9 mouse cellular contexts compared by ENCODE assay signal in genomic region chr13:53462649-53462970, GRCm38 (mm10). TPM values are rescaled to one million over a fixed set of nuclear protein-coding genes. Genes with fewer than 3 reads are reported as not detected.
DNase-seq lines count a peak whose midpoint lies in the region; ATAC-seq lines count a peak whose summit lies in the region.
"Had no signal": no experiment of that assay in that cellular context is flagged by ENCODE, and none has a peak within 500 bp of the region (broad histone marks: within the 10 kb centered on the region; RNA-seq: fewer than 3 reads in every experiment).

No protein-coding gene starts in this region.

- peak overlapping the region; percentile 27 for H3K4me3 ChIP-seq in lung, embryonic 15.5 days
- H3K4me3 ChIP-seq in forebrain, embryonic 13.5 days, result peak overlapping the region; percentile 25
- H3K4me3 ChIP-seq in limb, embryonic 13.5 days, result peak overlapping the region; percentile 48
- peak overlapping the region; percentile 30 for H3K4me3 ChIP-seq in stomach, embryonic 15.5 days (replicated peaks)

- 1% methylated on average over 15 of the region's 15 CpGs for WGBS in lung, embryonic 15.5 days
- WGBS in forebrain, embryonic 13.5 days, result under 1% methylated on average over 15 of the region's 15 CpGs
- WGBS in limb, embryonic 13.5 days, result under 1% methylated on average over 15 of the region's 15 CpGs
- 2% methylated on average over 15 of the region's 15 CpGs for WGBS in stomach, embryonic 15.5 days

- no peaks in the 10 kb centered on the region for H3K9me3 ChIP-seq in lung, embryonic 15.5 days
- no peaks in the 10 kb centered on the region for H3K9me3 ChIP-seq in forebrain, embryonic 13.5 days (replicated peaks)
- H3K9me3 ChIP-seq in limb, embryonic 13.5 days, result no peaks in the 10 kb centered on the region
- H3K9me3 ChIP-seq in stomach, embryonic 15.5 days, result no peaks in the 10 kb centered on the region

- H3K27ac ChIP-seq in lung, embryonic 15.5 days, result no peak overlapping the region
- no peak overlapping the region for H3K27ac ChIP-seq in forebrain, embryonic 13.5 days
- H3K27ac ChIP-seq in limb, embryonic 13.5 days, result peak overlapping the region; percentile 76; the same call in 1 of the 2 replicates
- no peak overlapping the region for H3K27ac ChIP-seq in stomach, embryonic 15.5 days

- H3K36me3 ChIP-seq in lung, embryonic 15.5 days, result no peaks in the 10 kb centered on the region
- no peaks in the 10 kb centered on the region for H3K36me3 ChIP-seq in forebrain, embryonic 13.5 days (ENCODE audit: poor library complexity, severe bottlenecking)
- H3K36me3 ChIP-seq in limb, embryonic 13.5 days, result no peaks in the 10 kb centered on the region
- H3K36me3 ChIP-seq in stomach, embryonic 15.5 days, result no peaks in the 10 kb centered on the region

- H3K4me1 ChIP-seq in lung, embryonic 15.5 days, result peaks cover 16% of the 10 kb centered on the region
- H3K4me1 ChIP-seq in forebrain, embryonic 13.5 days, result peaks cover 21% of the 10 kb centered on the region
- H3K4me1 ChIP-seq in limb, embryonic 13.5 days, result peaks cover 47% of the 10 kb centered on the region
- peaks cover 7% of the 10 kb centered on the region; the same call in 1 of the 2 replicates for H3K4me1 ChIP-seq in stomach, embryonic 15.5 days

- peaks cover 89% of the 10 kb centered on the region for H3K27me3 ChIP-seq in lung, embryonic 15.5 days
- peaks cover 98% of the 10 kb centered on the region for H3K27me3 ChIP-seq in forebrain, embryonic 13.5 days
- H3K27me3 ChIP-seq in limb, embryonic 13.5 days, result peaks cover 66% of the 10 kb centered on the region
- H3K27me3 ChIP-seq in stomach, embryonic 15.5 days (replicated peaks), result peaks cover 69% of the 10 kb centered on the region

- H3K9ac ChIP-seq in lung, embryonic 15.5 days, result no peak overlapping the region
- H3K9ac ChIP-seq in forebrain, embryonic 13.5 days, result 0 out of 2 replicates have a peak overlapping the region, but pooled peaks have one; percentile 26
- peak overlapping the region; percentile 62 for H3K9ac ChIP-seq in limb, embryonic 13.5 days
- no peak overlapping the region for H3K9ac ChIP-seq in stomach, embryonic 15.5 days

- peak overlapping the region; percentile 51 for H3K4me2 ChIP-seq in lung, embryonic 15.5 days
- peak overlapping the region; percentile 51 for H3K4me2 ChIP-seq in forebrain, embryonic 13.5 days
- H3K4me2 ChIP-seq in limb, embryonic 13.5 days (replicated peaks), result peak overlapping the region; percentile 85
- peak overlapping the region; percentile 56 for H3K4me2 ChIP-seq in stomach, embryonic 15.5 days

- DNase-seq in lung, postnatal 36 days, result no peak
- DNase-seq in layer of hippocampus, postnatal 36 days, result no peak
- DNase-seq in embryo, embryonic 11 days, result no peak
- DNase-seq: cerebellum, adult 11 months had no signal

- ATAC-seq in lung, embryonic 15.5 days (ENCODE audit: borderline replicate concordance, extremely low read depth, low FRiP score, low TSS enrichment), result no peak
- ATAC-seq in forebrain, embryonic 13.5 days, result no peak
- ATAC-seq in limb, embryonic 13.5 days (ENCODE audit: low FRiP score, low read depth), result no peak
- ATAC-seq in stomach, embryonic 15.5 days (ENCODE audit: insufficient read depth, low FRiP score, low read depth), result no peak

RNA-seq across cellular contexts. Expression of gene Msx2, which starts 10.3 kb away (rescaled TPM):
- 0.52 and 0.70 TPM in 2 replicates for polyA plus RNA-seq in lung, embryonic 15.5 days (2015; fragmentation: Nextera tagmentation; extraction: Ambion mirVana)
- polyA plus RNA-seq in forebrain, embryonic 13.5 days (2015; fragmentation: Nextera tagmentation; extraction: Ambion mirVana), result 1.2 and 1.8 TPM in 2 replicates
- polyA plus RNA-seq in limb, embryonic 13.5 days (2015; fragmentation: Nextera tagmentation; extraction: Ambion mirVana), result 35.7 and 46.1 TPM in 2 replicates
- 1.7 TPM in 2 replicates for polyA plus RNA-seq in stomach, embryonic 15.5 days (2015; fragmentation: Nextera tagmentation; extraction: Ambion mirVana)
- under 1 TPM; 0.55 to 0.66 TPM for total RNA-seq in layer of hippocampus, postnatal 36 days (2021)
- total RNA-seq: neutrophil, adult 5-6 weeks had no signal

Comparison
In these comparisons a context has a peak if more than half of its experiments do, and no peak if none do; other contexts are left out.
1. H3K9ac ChIP-seq: peak in forebrain, embryonic 13.5 days (single experiment) and limb, embryonic 13.5 days (single experiment); none in lung, embryonic 15.5 days (single experiment) and stomach, embryonic 15.5 days (single experiment).
2. RNA of gene Msx2, which starts 10.3 kb away (polyA plus RNA-seq): 35.7 to 46.1 TPM in limb, embryonic 13.5 days; 1.7 TPM in stomach, embryonic 15.5 days, 1.2 to 1.8 TPM in forebrain, embryonic 13.5 days and 0.52 to 0.70 TPM in lung, embryonic 15.5 days; every median in the first group is over 10 times any median in the second.
3. Peak in every context shown above with its lines, with median percentiles within 50 percentile points of each other: H3K4me2 ChIP-seq and H3K4me3 ChIP-seq.